Mouse (Mus musculus): Measurements from ENCODE around the gene Ermp1.
"Not testable (repeated sequence)": the region's sequence is repeated elsewhere in the genome, so short reads cannot be mapped to it uniquely, and the experiment has no call there.

Gene Ermp1

DNA sequence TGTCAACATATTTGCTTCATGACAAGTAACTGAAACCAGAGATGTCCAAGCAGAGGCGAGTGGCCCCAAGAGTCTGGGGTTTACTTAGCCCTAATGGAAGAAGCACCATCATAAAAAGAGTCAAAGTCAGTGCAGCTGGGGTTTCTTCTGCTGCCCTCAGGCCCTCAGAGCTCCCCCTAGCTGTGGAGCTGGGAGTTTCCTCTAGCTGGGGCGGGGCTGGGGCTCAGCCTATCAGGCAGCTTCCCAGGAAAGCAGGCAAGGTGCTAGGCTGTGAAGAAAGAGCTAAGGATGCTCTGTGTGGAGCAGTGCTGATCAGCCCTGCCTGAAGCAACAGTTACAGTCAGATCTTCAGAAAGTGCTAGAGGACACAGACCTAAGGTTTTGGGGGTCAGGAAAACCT is 51.2 kb downstream of the Ermp1 start:
- DNase-seq = peak in 1 of 2 experiments; percentile 16

DNA sequence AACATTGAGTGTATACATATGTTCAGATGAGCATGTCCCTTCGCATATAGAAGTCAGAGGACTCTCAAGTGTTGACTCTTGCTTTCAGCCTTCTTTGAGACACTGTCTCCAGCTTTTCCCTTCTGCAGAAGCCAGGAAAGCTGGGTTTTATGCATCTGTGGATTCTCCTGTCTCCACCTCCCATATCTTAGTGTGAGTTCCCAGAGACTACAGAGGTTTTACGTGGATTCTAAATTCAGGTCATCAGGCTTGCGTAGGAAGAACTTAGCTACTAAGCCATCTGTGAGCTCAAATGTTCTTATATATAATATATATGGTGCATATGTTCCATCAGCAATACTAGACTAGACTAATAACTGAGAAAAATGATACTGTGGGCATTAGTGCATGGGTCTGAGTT is 51.9 kb downstream of the Ermp1 start:
- DNase-seq = no peak

DNA sequence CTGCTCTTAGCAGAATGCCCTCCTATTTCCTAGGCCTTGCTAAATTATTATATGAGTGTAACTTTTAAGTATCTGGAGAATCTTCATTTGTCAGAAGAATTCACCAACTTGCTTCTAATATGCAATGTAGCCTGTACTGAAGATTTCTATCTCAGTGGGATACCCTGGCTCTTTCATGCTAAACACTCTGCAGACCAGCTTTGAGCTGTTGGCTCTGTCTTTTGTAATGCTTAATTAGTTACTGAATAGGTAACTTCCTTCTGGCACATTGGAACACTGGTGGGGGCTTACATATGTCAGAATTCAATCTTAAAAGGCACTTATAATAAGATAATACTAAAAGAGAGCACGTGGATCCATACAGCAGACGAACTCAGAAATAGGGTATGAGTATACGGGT is 54.4 kb downstream of the Ermp1 start:
- not testable (repeated sequence) for DNase-seq

DNA sequence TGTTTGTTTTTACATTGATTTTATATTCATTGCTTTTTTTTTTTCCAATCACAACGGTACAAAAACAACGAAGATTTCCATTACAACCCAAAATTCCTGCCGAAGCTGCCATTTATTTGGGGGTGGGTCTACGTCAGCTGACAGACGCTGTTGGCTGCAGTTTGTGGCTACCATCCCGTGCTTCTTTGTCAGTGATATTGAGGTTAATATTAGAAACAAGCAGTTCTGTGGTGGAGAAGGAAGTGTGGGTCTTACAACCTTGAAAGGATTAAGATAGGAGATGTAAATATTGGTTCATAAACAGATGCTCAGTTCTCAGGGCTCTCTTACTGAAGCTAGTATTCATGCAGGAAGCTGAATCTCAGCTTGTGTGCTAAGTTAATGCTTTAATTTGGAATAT is 64.5 kb downstream of the Ermp1 start:
- DNase-seq = no peak

DNA sequence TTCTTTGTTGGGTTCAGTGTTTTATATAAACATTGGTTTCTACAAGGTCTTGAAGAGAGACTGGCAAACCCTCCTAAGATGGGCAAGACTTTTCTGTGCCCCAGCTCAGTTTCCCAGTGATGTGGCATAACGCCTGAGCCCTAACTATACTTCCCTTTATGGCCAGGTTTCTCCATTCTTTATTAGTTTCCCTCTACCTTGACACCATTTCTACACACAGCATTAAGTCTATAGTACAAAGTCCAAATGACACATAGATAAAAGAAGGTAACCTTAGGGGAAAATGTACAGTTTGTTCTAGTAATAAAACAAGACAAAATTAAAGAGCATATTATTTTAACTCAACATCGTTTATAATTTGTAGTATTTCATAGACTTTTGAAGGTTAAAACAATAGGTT is 65.8 kb downstream of the Ermp1 start:
- DNase-seq = no peak

DNA sequence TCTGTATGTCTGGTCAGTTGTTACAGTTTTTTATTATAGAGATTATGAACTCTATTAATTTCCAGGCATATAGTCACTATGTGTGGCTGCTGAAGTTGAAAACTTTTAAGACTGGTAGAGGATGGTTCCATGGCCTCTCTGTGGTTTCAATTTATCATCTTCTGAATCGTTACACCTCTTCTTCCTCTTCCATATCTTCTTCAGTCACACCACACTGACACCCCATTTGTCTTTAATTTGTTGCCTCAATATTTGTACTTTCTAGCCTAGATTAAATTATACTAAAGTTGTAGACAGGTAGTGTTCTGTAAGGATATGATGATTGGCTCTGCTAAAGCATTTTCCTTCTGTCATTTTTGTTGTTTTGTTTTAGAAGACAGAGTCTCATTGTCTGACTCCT is 81.7 kb downstream of the Ermp1 start:
- DNase-seq = no peak

DNA sequence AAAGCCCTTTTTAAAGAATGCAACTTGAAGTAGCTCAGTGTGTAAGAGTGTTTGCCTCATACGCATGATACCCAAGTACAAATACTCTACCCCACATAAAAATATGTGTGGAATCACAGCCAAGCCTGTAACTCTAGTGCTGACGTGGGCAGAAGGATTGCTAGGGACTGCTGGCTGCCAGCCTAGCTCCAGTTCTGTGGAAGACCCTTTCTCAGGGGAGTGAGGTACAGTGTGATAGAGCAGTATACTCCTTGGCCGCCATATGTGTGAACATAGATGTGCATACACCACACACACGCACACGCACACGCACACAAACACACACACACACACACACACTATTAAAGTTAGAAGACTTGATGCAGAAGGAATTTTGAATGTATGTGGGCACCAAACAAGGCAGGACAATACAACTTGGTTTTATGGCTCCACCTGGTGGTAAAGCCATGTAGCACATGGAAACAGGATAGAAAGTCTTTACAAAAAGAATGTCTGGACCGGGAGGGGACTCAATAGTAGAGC is 84.9 kb downstream of the Ermp1 start:
- peak; percentile 74 to 76 for DNase-seq

DNA sequence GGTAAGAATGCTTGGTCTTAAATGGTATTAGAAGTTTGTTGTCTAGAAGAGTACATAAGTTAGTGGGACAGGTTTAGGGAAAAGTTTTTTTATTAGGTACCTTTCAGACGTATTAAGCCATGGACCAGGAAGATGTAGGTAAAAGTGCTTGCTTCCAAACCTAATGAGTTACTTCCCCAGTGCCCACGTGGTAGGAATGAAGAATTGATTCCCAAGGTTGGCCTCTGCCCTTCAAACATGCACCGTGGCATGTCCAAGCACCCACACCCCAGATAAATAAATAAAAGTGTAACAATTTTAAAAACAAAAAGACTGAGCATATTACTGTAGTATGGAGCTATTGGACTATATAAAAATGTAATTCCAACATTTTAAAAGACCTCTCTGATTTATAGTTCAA is 85.6 kb downstream of the Ermp1 start:
- no peak for DNase-seq

DNA sequence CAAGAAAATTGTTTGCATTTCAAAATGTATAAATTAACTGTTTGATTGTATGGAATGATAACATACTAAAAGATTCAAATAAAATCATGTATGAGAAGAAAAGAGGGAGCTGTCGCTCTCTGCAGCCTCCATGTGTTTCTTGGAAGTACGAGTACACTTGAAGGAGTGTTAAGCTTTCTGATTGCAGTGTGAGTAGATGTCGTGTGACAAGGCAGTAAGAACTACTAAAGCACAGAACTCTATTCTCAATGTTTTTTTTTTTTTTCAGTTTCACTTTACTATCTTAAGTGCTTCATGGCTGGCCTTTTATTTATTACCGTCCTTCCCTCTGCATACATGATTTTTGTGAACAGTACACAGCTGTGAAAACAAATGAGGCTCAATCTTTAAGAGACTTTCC is 86.0 kb downstream of the Ermp1 start:
- no peak for DNase-seq

Measured in lung, postnatal 4 days (tissue).